Mouse (Mus musculus): Measurements from ENCODE around the gene Thada. TPM values are rescaled to one million over a fixed set of nuclear protein-coding genes. Genes with fewer than 3 reads are reported as not detected.
"Not testable (repeated sequence)": the region's sequence is repeated elsewhere in the genome, so short reads cannot be mapped to it uniquely, and the experiment has no call there.

Gene Thada
- polyA plus RNA-seq, 1 experiment = 9.4 TPM

- peaks cover 4% of the 10 kb centered on the region; the same call in 1 of the 2 replicates for H3K4me1 ChIP-seq (ENCODE audit: control insufficient read depth, insufficient read depth, low read length)
- H3K36me3 ChIP-seq (ENCODE audit: control insufficient read depth, insufficient read depth, low read length) = no peaks in the 10 kb centered on the region
- H3K27me3 ChIP-seq (replicated peaks; ENCODE audit: control insufficient read depth, insufficient read depth, low read length) = no peaks in the 10 kb centered on the region
- TF ChIP-seq POLR2A (IDR thresholded peaks at IDR 0.05; ENCODE audit: low read depth, low read length) (no peak), CTCF (conservative IDR thresholded peaks at IDR 0.05; ENCODE audit: insufficient read depth, insufficient read length, low read depth, low read length) (no peak)
- no peak overlapping the region for H3K27ac ChIP-seq (ENCODE audit: insufficient read depth, low read depth, low read length)
- H3K4me3 ChIP-seq (ENCODE audit: insufficient read depth, low read depth, low read length) = no peak overlapping the region
- DNase-seq = peak; percentile 21
- 63% methylated on average over 2 of the region's 2 CpGs for WGBS
Observed at GRCm38 (mm10) chr17:84228223-84228622, 237.8 kb downstream of the Thada start.

- Histone ChIP-seq H3K27me3 (replicated peaks; ENCODE audit: control insufficient read depth, insufficient read depth, low read length) (no peaks in the 10 kb centered on the region), H3K4me1 (ENCODE audit: control insufficient read depth, insufficient read depth, low read length) (peaks cover 4% of the 10 kb centered on the region; the same call in 1 of the 2 replicates), H3K27ac (ENCODE audit: insufficient read depth, low read depth, low read length) (no peak overlapping the region), H3K4me3 (ENCODE audit: insufficient read depth, low read depth, low read length) (no peak overlapping the region), H3K36me3 (ENCODE audit: control insufficient read depth, insufficient read depth, low read length) (no peaks in the 10 kb centered on the region)
- DNase-seq = peak; percentile 12
- 58% methylated on average over 6 of the region's 6 CpGs for WGBS
- TF ChIP-seq CTCF (conservative IDR thresholded peaks at IDR 0.05; ENCODE audit: insufficient read depth, insufficient read length, low read depth, low read length) (no peak), POLR2A (IDR thresholded peaks at IDR 0.05; ENCODE audit: low read depth, low read length) (no peak)
Observed at GRCm38 (mm10) chr17:84226681-84227080, 239.3 kb downstream of the Thada start.

- H3K4me3 ChIP-seq (ENCODE audit: insufficient read depth, low read depth, low read length) = no peak overlapping the region
- TF ChIP-seq POLR2A (IDR thresholded peaks at IDR 0.05; ENCODE audit: low read depth, low read length) = no peak
- no peak for TF ChIP-seq CTCF (conservative IDR thresholded peaks at IDR 0.05; ENCODE audit: insufficient read depth, insufficient read length, low read depth, low read length)
- no peaks in the 10 kb centered on the region; the same call in 1 of the 2 replicates for H3K36me3 ChIP-seq (ENCODE audit: control insufficient read depth, insufficient read depth, low read length)
- WGBS = 62% methylated on average over 5 of the region's 5 CpGs
- H3K27ac ChIP-seq (ENCODE audit: insufficient read depth, low read depth, low read length) = no peak overlapping the region
- peaks cover 4% of the 10 kb centered on the region; the same call in 1 of the 2 replicates for H3K4me1 ChIP-seq (ENCODE audit: control insufficient read depth, insufficient read depth, low read length)
- no peak for DNase-seq
- H3K27me3 ChIP-seq (replicated peaks; ENCODE audit: control insufficient read depth, insufficient read depth, low read length) = no peaks in the 10 kb centered on the region
Observed at GRCm38 (mm10) chr17:84226231-84226630, 239.8 kb downstream of the Thada start.

GRCm38 (mm10) chr17:84224217-84224887 lies 241.7 kb downstream of the Thada start:
- 47% methylated on average over 15 of the region's 15 CpGs for WGBS
- no peaks in the 10 kb centered on the region for H3K27me3 ChIP-seq (replicated peaks; ENCODE audit: control insufficient read depth, insufficient read depth, low read length)
- no peak overlapping the region for H3K4me3 ChIP-seq (ENCODE audit: insufficient read depth, low read depth, low read length)
- no peak overlapping the region for H3K27ac ChIP-seq (ENCODE audit: insufficient read depth, low read depth, low read length)
- peaks cover 4% of the 10 kb centered on the region; the same call in 1 of the 2 replicates for H3K4me1 ChIP-seq (ENCODE audit: control insufficient read depth, insufficient read depth, low read length)
- no peak for TF ChIP-seq POLR2A (IDR thresholded peaks at IDR 0.05; ENCODE audit: low read depth, low read length)
- no peak for TF ChIP-seq CTCF (conservative IDR thresholded peaks at IDR 0.05; ENCODE audit: insufficient read depth, insufficient read length, low read depth, low read length)
- peak; percentile 42 for DNase-seq
- no peaks in the 10 kb centered on the region; the same call in 1 of the 2 replicates for H3K36me3 ChIP-seq (ENCODE audit: control insufficient read depth, insufficient read depth, low read length)

GRCm38 (mm10) chr17:84218841-84219240 lies 247.2 kb downstream of the Thada start:
- H3K4me3 ChIP-seq (ENCODE audit: insufficient read depth, low read depth, low read length); H3K27ac ChIP-seq (ENCODE audit: insufficient read depth, low read depth, low read length); H3K27me3 ChIP-seq (replicated peaks; ENCODE audit: control insufficient read depth, insufficient read depth, low read length); DNase-seq; H3K36me3 ChIP-seq (ENCODE audit: control insufficient read depth, insufficient read depth, low read length); H3K4me1 ChIP-seq (ENCODE audit: control insufficient read depth, insufficient read depth, low read length): not testable (repeated sequence)
- WGBS = 96% methylated on average over 2 of the region's 2 CpGs

GRCm38 (mm10) chr17:84217696-84218095 lies 248.3 kb downstream of the Thada start:
- no peak for TF ChIP-seq POLR2A (IDR thresholded peaks at IDR 0.05; ENCODE audit: low read depth, low read length)
- H3K4me1 ChIP-seq (ENCODE audit: control insufficient read depth, insufficient read depth, low read length) = no peaks in the 10 kb centered on the region
- no peak overlapping the region for H3K4me3 ChIP-seq (ENCODE audit: insufficient read depth, low read depth, low read length)
- WGBS = 61% methylated on average over 3 of the region's 3 CpGs
- no peaks in the 10 kb centered on the region for H3K27me3 ChIP-seq (replicated peaks; ENCODE audit: control insufficient read depth, insufficient read depth, low read length)
- no peaks in the 10 kb centered on the region; the same call in 1 of the 2 replicates for H3K36me3 ChIP-seq (ENCODE audit: control insufficient read depth, insufficient read depth, low read length)
- no peak overlapping the region for H3K27ac ChIP-seq (ENCODE audit: insufficient read depth, low read depth, low read length)
- no peak for DNase-seq

GRCm38 (mm10) chr17:84215264-84215960 lies 250.6 kb downstream of the Thada start:
- H3K27ac ChIP-seq (ENCODE audit: insufficient read depth, low read depth, low read length) = no peak overlapping the region
- WGBS = 60% methylated on average over 6 of the region's 6 CpGs
- H3K4me3 ChIP-seq (ENCODE audit: insufficient read depth, low read depth, low read length) = no peak overlapping the region
- H3K27me3 ChIP-seq (replicated peaks; ENCODE audit: control insufficient read depth, insufficient read depth, low read length) = no peaks in the 10 kb centered on the region
- TF ChIP-seq CTCF (conservative IDR thresholded peaks at IDR 0.05; ENCODE audit: insufficient read depth, insufficient read length, low read depth, low read length) (no peak), POLR2A (IDR thresholded peaks at IDR 0.05; ENCODE audit: low read depth, low read length) (no peak)
- H3K36me3 ChIP-seq (ENCODE audit: control insufficient read depth, insufficient read depth, low read length) = no peaks in the 10 kb centered on the region
- no peaks in the 10 kb centered on the region for H3K4me1 ChIP-seq (ENCODE audit: control insufficient read depth, insufficient read depth, low read length)
- DNase-seq = peak; percentile 19
